Mouse (Mus musculus): ENCODE data around the gene Rgl1. TPM values are rescaled to one million over a fixed set of nuclear protein-coding genes. Genes with fewer than 3 reads are reported as not detected.
"Not testable (repeated sequence)": the region's sequence is repeated elsewhere in the genome, so short reads cannot be mapped to it uniquely, and the experiment has no call there.

Rgl1 gene
- total and polyA plus RNA-seq, 2 experiments from 2014 or later: 22.5 to 27.8 TPM

DNA sequence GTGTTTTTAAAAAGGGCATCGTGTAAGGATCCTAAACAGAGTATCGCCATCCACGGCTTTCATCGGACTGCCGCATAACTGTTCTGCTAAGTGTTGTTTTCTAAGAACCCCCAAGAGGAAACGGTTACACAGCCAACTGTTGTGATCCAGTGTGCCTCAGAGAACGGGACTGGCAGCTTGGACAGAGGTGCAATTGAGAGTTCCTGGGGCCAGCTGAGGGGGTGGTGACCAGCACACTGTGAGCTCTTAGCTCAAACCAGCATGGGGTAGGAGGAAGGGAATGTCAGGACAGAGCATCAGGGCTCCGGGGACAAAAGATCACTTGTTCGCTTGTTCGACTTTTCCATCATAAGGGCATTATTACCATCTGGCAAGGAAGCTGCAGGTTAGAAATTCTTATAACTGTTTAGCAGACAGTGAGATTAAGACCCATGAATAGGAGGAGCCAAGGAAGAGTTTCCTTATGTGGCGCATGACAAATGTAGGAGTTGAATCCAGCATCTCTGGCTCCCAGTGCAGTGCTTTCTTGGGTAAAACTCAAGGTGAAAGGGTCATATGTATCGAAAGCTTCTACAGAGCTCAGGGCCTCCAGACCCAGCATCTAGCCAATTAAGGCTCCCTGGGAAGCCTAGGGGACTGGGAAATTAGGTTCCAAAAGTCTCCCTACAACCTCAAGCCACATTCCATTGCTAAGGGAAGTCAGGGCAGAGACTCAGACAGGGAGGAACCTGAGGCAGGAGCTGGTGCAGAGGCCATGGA, 26.8 kb upstream of the Rgl1 start:
- Histone ChIP-seq H3K27me3 (ENCODE audit: insufficient read depth, low read length) (no peaks in the 10 kb centered on the region), H3K36me3 (ENCODE audit: insufficient read depth) (no peaks in the 10 kb centered on the region), H3K9me3 (ENCODE audit: low read length) (no peaks in the 10 kb centered on the region), H3K27ac (ENCODE audit: low read depth, low read length) (no peak overlapping the region), H3K9ac (no peak overlapping the region), H3K4me3 (ENCODE audit: low read depth, low read length) (no peak overlapping the region), H3K4me2 (ENCODE audit: low read depth) (no peak overlapping the region), H3K4me1 (ENCODE audit: insufficient read depth) (no peaks in the 10 kb centered on the region)
- ATAC-seq: peak; percentile 86
- no peak for TF ChIP-seq CTCF (IDR thresholded peaks at IDR 0.05; ENCODE audit: low read depth)
- WGBS: 15% methylated on average over 12 of the region's 12 CpGs
- DNase-seq: peak; percentile 18

DNA sequence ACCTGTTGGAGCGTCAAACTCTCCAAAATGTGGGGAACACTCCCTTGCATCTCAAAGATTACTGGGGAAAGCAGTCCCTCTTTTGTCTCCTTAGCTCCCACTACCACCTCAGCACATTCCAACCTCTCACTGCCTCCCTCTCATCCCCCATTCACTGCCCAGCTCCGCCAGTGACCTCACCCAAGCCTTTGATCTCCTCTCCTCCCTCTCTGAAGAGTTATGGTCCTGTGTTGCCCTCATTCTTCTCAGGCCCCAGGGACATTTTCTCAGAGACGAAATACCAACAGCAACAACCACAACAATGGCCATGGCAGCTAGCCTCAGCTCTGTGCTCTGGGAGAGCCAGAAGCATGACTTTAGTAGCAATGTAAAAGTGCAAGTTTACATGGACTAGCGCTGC, 25.1 kb upstream of the Rgl1 start:
- no peaks in the 10 kb centered on the region for H3K4me1 ChIP-seq (ENCODE audit: insufficient read depth)
- H3K9me3 ChIP-seq (ENCODE audit: low read length): no peaks in the 10 kb centered on the region
- TF ChIP-seq CTCF (IDR thresholded peaks at IDR 0.05; ENCODE audit: low read depth): no peak
- ATAC-seq: no peak
- H3K36me3 ChIP-seq (ENCODE audit: insufficient read depth): no peaks in the 10 kb centered on the region
- H3K27me3 ChIP-seq (ENCODE audit: insufficient read depth, low read length): no peaks in the 10 kb centered on the region
- H3K4me2 ChIP-seq (ENCODE audit: low read depth): no peak overlapping the region
- 32% methylated on average over 4 of the region's 4 CpGs for WGBS
- no peak overlapping the region for H3K4me3 ChIP-seq (ENCODE audit: low read depth, low read length)
- no peak for DNase-seq
- no peak overlapping the region for H3K9ac ChIP-seq
- H3K27ac ChIP-seq (ENCODE audit: low read depth, low read length): no peak overlapping the region

DNA sequence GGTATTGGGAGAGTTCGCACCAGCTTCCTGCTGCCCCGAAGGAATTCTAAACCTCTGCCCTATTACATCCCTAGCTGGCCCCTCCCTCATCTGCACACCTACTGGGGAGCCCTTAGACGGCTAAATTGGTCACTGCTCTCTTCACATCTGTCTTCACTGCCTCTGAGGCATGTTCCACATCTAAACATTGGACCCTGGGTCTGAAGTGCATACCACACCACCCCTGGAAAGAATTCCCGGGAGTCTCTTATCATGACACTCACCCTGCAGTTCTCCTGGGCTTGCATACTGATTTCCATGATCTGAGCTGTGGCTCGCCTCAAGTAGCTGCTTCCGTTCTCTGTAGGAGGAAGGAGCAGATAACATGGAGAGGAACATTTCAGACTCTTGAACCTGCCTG, 24.7 kb upstream of the Rgl1 start:
- 38% methylated on average over 6 of the region's 6 CpGs for WGBS
- Histone ChIP-seq H3K4me1 (ENCODE audit: insufficient read depth) (no peaks in the 10 kb centered on the region), H3K9me3 (ENCODE audit: low read length) (no peaks in the 10 kb centered on the region), H3K9ac (no peak overlapping the region), H3K27ac (ENCODE audit: low read depth, low read length) (no peak overlapping the region), H3K4me3 (ENCODE audit: low read depth, low read length) (no peak overlapping the region), H3K27me3 (ENCODE audit: insufficient read depth, low read length) (no peaks in the 10 kb centered on the region), H3K36me3 (ENCODE audit: insufficient read depth) (no peaks in the 10 kb centered on the region), H3K4me2 (ENCODE audit: low read depth) (no peak overlapping the region)
- DNase-seq (no peak), ATAC-seq (no peak)
- no peak for TF ChIP-seq CTCF (IDR thresholded peaks at IDR 0.05; ENCODE audit: low read depth)

DNA sequence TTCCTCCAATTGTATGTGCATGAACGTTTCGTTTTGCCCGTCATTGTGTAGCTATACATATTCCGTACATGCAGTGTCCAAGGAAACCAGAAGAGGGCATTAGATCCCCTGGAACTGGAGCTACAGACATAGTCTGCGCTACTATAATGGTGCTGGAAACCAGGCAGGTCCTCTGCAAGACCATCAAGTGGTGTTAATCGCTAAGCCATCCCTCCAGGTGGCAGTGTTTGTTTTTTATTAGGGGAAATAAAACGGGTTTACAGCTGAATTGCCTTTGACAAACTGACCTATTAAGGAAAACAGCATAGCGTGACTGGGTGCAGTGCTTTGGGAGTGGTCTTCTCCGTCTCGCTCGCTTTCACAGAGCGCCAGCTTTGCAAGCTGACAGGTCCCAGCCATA, 24.1 kb upstream of the Rgl1 start:
- H3K9me3 ChIP-seq (ENCODE audit: low read length): no peaks in the 10 kb centered on the region
- H3K27me3 ChIP-seq (ENCODE audit: insufficient read depth, low read length): no peaks in the 10 kb centered on the region
- H3K4me3 ChIP-seq (ENCODE audit: low read depth, low read length): no peak overlapping the region
- DNase-seq (no peak), ATAC-seq (peak; percentile 64; the same call in 1 of the 2 replicates)
- no peaks in the 10 kb centered on the region for H3K4me1 ChIP-seq (ENCODE audit: insufficient read depth)
- H3K27ac ChIP-seq (ENCODE audit: low read depth, low read length): no peak overlapping the region
- no peak overlapping the region for H3K9ac ChIP-seq
- peak; percentile 55 for TF ChIP-seq CTCF (IDR thresholded peaks at IDR 0.05; ENCODE audit: low read depth)
- no peaks in the 10 kb centered on the region for H3K36me3 ChIP-seq (ENCODE audit: insufficient read depth)
- WGBS: 27% methylated on average over 12 of the region's 12 CpGs
- no peak overlapping the region for H3K4me2 ChIP-seq (ENCODE audit: low read depth)

DNA sequence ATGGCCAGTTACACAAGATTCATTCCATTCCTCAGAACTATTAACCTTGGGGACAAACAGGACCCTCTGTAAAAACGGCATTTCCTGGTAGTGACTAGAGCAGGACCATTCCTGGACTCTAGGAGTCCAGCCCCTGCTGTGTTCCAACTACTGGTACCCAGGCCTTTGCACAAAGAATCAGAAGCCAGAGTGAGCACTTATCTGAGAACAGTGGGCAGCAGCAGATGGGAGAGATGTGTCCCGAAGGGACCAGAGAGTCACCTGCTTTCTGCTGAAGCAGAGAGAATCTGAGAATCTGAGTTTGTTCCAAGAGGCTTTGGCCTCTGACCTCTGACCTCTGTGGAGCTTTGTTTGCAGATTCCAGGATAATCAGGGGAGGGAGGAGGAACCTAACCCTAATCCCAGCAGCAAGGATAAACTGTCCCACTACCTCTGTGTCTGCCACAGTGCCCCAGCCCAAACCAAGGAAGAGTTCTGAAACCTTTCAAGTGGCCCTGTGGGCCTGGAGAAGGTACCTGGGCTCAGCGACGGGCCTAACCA, 22.0 kb upstream of the Rgl1 start:
- Histone ChIP-seq H3K27ac (ENCODE audit: low read depth, low read length) (no peak overlapping the region), H3K4me1 (ENCODE audit: insufficient read depth) (no peaks in the 10 kb centered on the region), H3K9ac (no peak overlapping the region), H3K36me3 (ENCODE audit: insufficient read depth) (no peaks in the 10 kb centered on the region), H3K4me2 (ENCODE audit: low read depth) (no peak overlapping the region), H3K4me3 (ENCODE audit: low read depth, low read length) (no peak overlapping the region), H3K27me3 (ENCODE audit: insufficient read depth, low read length) (no peaks in the 10 kb centered on the region), H3K9me3 (ENCODE audit: low read length) (no peaks in the 10 kb centered on the region)
- 19% methylated on average over 4 of the region's 4 CpGs for WGBS
- ATAC-seq (no peak), DNase-seq (no peak)
- TF ChIP-seq CTCF (IDR thresholded peaks at IDR 0.05; ENCODE audit: low read depth): no peak

DNA sequence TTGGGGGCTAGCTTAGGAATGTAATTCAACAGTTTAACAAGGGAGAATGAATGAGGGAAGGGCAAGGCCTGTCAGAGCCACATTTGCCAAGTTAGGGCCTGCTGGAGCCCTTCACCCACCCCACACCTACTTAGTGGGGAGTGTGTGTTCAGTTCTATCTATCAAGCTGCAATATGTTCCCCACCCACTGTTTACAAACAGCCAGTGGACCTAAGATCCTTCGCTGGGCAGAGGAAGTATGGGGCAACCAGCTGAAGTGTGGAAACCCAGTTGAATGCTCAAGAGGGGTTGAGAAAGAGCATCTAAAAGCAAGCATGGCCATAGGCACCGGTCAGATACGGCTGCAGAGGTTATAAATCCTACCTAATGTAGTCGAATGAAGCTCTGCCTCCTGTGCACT, 20.8 kb upstream of the Rgl1 start:
- Histone ChIP-seq H3K4me2 (ENCODE audit: low read depth) (no peak overlapping the region), H3K4me3 (ENCODE audit: low read depth, low read length) (no peak overlapping the region), H3K4me1 (ENCODE audit: insufficient read depth) (no peaks in the 10 kb centered on the region), H3K36me3 (ENCODE audit: insufficient read depth) (no peaks in the 10 kb centered on the region), H3K9ac (no peak overlapping the region), H3K27me3 (ENCODE audit: insufficient read depth, low read length) (no peaks in the 10 kb centered on the region), H3K27ac (ENCODE audit: low read depth, low read length) (no peak overlapping the region), H3K9me3 (ENCODE audit: low read length) (no peaks in the 10 kb centered on the region)
- TF ChIP-seq CTCF (IDR thresholded peaks at IDR 0.05; ENCODE audit: low read depth): no peak
- WGBS: 93% methylated on average over 4 of the region's 4 CpGs
- ATAC-seq (no peak), DNase-seq (no peak)

DNA sequence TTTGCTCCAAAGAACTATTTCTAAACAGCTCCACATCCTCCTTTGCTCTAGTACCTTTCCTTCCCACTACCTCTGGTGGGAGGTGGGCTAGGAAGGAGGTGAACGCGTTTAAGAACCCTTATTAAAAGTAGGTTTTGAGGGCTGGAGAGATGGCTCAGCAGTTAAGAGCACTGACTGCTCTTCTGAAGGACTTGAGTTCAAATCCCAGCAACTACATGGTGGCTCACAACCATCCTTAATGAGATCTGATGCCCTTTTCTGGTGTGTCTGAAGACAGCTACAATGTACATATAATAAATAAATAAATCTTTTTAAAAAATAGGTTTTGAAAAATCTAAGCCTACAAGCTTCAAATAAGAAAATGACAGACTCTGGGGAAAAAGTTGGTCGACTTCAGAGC, 19.3 kb upstream of the Rgl1 start:
- not testable (repeated sequence) for H3K27me3 ChIP-seq (ENCODE audit: insufficient read depth, low read length); H3K9me3 ChIP-seq (ENCODE audit: low read length); H3K27ac ChIP-seq (ENCODE audit: low read depth, low read length); H3K4me2 ChIP-seq (ENCODE audit: low read depth); ATAC-seq; H3K36me3 ChIP-seq (ENCODE audit: insufficient read depth); H3K4me3 ChIP-seq (ENCODE audit: low read depth, low read length); H3K9ac ChIP-seq; DNase-seq; H3K4me1 ChIP-seq (ENCODE audit: insufficient read depth)
- WGBS: 91% methylated on average over 3 of the region's 3 CpGs

Data from forebrain, postnatal 0 days (tissue).